Mouse (Mus musculus): ENCODE data around the gene Gm15114. TPM values are rescaled to one million over a fixed set of nuclear protein-coding genes. Genes with fewer than 3 reads are reported as not detected.
"Not testable (repeated sequence)": the region's sequence is repeated elsewhere in the genome, so short reads cannot be mapped to it uniquely, and the experiment has no call there.

The Gm15114 gene
- polyA plus RNA-seq (2012; rRNA removed) (not detected in 2 replicates), polyA plus RNA-seq (2014; fragmentation: Nextera tagmentation; extraction: Ambion mirVana) (not detected in 2 replicates)

DNA sequence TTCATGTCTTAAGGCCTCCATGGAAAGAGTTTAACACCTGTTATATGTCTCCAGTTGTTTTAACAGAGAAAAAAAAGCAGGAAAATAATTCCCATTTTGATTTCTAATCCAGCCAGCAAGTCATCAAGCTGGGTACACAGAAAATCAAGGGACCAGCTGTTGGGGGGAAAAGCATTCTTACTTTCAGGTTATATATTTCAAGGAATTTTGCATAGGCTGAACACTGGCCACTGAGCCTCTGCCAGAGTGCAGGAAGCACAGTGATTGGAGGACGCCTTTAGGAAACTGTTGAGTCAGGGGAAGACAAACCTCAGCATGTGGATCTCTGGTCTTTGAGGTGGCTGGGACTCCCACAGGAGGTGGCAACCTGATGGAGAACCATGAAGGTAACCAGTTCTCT lies at the start of gene Gm15114:
TSS of gene Gm15114 (plus strand) at position 301 of the 400 bp plus-strand sequence.
- DNase-seq (ENCODE audit: low read depth in 3 of 3, low spot score in 3 of 3); H3K36me3 ChIP-seq (replicated peaks; ENCODE audit: control insufficient read depth, insufficient read depth, low read depth); H3K4me1 ChIP-seq (replicated peaks; ENCODE audit: control insufficient read depth in 2 of 2, insufficient read depth in 2 of 2, low read length in 1 of 2); H3K4me3 ChIP-seq (ENCODE audit: insufficient read depth in 1 of 2, low read depth in 2 of 2, low read length in 2 of 2); H3K4me2 ChIP-seq (ENCODE audit: low read depth); H3K9ac ChIP-seq (replicated peaks); H3K9me3 ChIP-seq (ENCODE audit: control insufficient read depth, low read length); H3K27ac ChIP-seq; ATAC-seq (ENCODE audit: insufficient read depth); H3K27me3 ChIP-seq (ENCODE audit: control insufficient read depth, insufficient read depth, low read length): not testable (repeated sequence)
- no CpG with 5 or more reads among the region's 1 CpGs for WGBS (ENCODE audit: insufficient replicate concordance)

Other genes starting within 250 kb of the Gm15114 start
- not detected in 2 replicates for gene Gm8334, start 126.2 kb downstream of the Gm15114 start, polyA plus RNA-seq (2012; rRNA removed)
- not detected in 2 replicates for gene Gm8334, start 126.2 kb downstream of the Gm15114 start, polyA plus RNA-seq (2014; fragmentation: Nextera tagmentation; extraction: Ambion mirVana)
- gene Gm15127, start 174.6 kb downstream of the Gm15114 start, polyA plus RNA-seq (2012; rRNA removed) = not detected in 2 replicates
- gene Gm15127, start 174.6 kb downstream of the Gm15114 start, polyA plus RNA-seq (2014; fragmentation: Nextera tagmentation; extraction: Ambion mirVana) = not detected in 2 replicates

Data from liver, embryonic 14.5 days (tissue).